Mouse (Mus musculus) forebrain, embryonic 15.5 days (tissue): ENCODE results near the gene Hist2h2aa2. TPM values are rescaled to one million over a fixed set of nuclear protein-coding genes. Genes with fewer than 3 reads are reported as not detected.
"Not testable (repeated sequence)": the region's sequence is repeated elsewhere in the genome, so short reads cannot be mapped to it uniquely, and the experiment has no call there.

ENCODE experiments used
- ATAC-seq: fragments of 200-750 bp; cut with Nextera tagmentation; replicated peaks from 2 replicates; pipeline ENCODE4 v1.8.0; 2017; ENCODE audit warnings: mild to moderate bottlenecking, moderate TSS enrichment, moderate library complexity
- H3K27ac ChIP-seq: fragments of 300-500 bp; sonication (generic); replicated peaks from 2 replicates; pipeline ENCODE4 v1.5.1; 2015; ENCODE audit warnings: mild to moderate bottlenecking, inconsistent platforms
- H3K27me3 ChIP-seq: fragments of 300-500 bp; sonication (generic); 2 replicates; pipeline ENCODE4 v1.6.1; 2015; ENCODE audit warnings: inconsistent platforms
- H3K36me3 ChIP-seq: fragments of 300-500 bp; sonication (generic); 2 replicates; pipeline ENCODE4 v1.6.1; 2015; ENCODE audit warnings: mild to moderate bottlenecking, inconsistent platforms
- H3K4me1 ChIP-seq: fragments of 300-500 bp; sonication (generic); 2 replicates; pipeline ENCODE4 v1.6.1; 2015; ENCODE audit warnings: inconsistent platforms
- H3K4me2 ChIP-seq: fragments of 300-500 bp; sonication (generic); replicated peaks from 2 replicates; pipeline ENCODE4 v1.6.1; 2015; ENCODE audit warnings: mild to moderate bottlenecking, inconsistent platforms
- H3K4me3 ChIP-seq: fragments of 300-500 bp; sonication (generic); 2 replicates; pipeline ENCODE4 v1.5.1; 2015; ENCODE audit warnings: mild to moderate bottlenecking, inconsistent platforms
- H3K9ac ChIP-seq: fragments of 300-500 bp; sonication (generic); replicated peaks from 2 replicates; pipeline ENCODE4 v1.6.1; 2015; ENCODE audit warnings: mild to moderate bottlenecking, inconsistent platforms
- H3K9me3 ChIP-seq: fragments of 300-500 bp; sonication (generic); 2 replicates; pipeline ENCODE4 v1.6.1; 2016; ENCODE audit warnings: inconsistent platforms
- WGBS: fragments of 180-500 bp; shearing (Covaris S2); methylation state at CpG from one replicate; pipeline ENCODE4 v1.1.7; 2015; ENCODE audit warnings: mixed read lengths; 5-methylcytosine and 5-hydroxymethylcytosine counted together
- polyA plus RNA-seq: library from polyadenylated mRNA; unstranded; fragments of >200 nt; fragmentation: Nextera tagmentation; extraction: Ambion mirVana; gene quantifications from 2 replicates; pipeline ENCODE4 v1.2.1, GENCODE M21; 2015

The Hist2h2aa2 gene
- polyA plus RNA-seq, 1 experiment from 2014 or later = 51.6 TPM

DNA sequence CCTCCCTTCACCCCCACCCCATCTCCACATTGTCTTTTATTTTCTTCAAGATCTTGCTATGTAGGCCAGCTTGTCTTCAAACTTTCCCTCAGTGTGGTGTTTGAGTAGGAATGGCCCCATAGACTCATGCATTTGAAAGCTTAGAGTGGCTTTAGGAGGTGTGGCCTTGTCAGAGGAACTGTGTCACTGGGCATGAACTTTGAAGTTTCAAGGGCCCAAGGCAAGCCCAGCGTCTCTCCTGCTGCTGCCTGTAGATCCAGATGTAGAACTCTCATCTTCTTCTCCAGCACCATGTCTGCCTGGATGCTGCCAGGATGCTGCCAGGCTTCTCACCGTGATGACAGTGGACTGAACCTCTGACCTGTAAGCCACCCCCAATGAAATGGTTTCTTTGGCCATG, 11.2 kb downstream of the Hist2h2aa2 start:
- H3K27me3 ChIP-seq = no peaks in the 10 kb centered on the region
- no peak overlapping the region for H3K4me3 ChIP-seq
- WGBS = 72% methylated on average over 2 of the region's 2 CpGs
- no peaks in the 10 kb centered on the region for H3K9me3 ChIP-seq
- peaks cover 13% of the 10 kb centered on the region for H3K4me1 ChIP-seq
- H3K27ac ChIP-seq = no peak overlapping the region
- no peaks in the 10 kb centered on the region for H3K36me3 ChIP-seq
- H3K9ac ChIP-seq = no peak overlapping the region
- H3K4me2 ChIP-seq = no peak overlapping the region
- ATAC-seq = no peak

DNA sequence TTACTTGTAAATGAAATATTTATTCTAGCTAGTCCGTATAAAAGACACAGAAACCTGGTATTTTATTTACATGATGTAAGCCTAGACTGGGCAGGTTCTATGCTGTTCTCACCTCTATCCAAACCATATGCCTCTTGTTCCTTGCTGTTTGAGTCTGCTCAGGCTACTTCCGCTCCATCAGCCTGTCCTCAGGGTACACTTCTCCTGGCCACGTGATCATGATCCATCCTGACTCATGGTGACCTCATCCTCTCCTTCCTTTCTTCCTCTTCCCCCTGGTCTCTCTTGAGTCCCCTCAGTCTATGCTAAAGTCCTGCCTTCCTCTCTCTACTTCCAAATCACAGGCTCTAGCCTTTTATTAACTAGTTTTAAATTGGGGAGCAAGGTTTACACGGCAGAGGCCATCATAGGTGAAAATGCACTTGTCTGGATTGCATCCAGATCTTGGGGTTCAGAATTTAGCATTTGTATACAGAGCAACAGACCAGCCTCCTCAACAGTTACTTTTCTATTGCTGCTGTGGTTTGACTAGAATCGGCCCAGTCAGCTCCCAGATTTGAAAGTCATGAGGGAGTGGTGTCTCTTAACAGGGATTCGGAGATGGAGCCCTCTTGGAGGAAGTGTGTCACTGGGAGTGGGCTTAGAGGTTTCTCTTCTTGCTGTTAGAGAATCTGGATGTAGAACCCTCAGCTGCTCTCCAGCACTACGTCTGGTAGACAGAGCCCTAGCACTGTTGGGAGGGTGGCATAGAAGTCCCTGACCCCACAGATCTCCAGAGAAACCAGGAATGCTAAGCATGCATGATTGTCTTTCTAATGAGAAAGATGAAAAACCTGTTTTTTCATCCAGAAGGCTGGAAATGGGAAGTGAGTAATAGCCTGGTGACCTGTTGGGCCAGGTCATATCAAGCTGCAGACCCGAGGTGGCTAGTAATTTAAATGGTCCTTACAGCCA, 13.1 kb downstream of the Hist2h2aa2 start:
- 71% methylated on average over 8 of the region's 8 CpGs for WGBS
- Histone ChIP-seq H3K4me2 (no peak overlapping the region), H3K36me3 (no peaks in the 10 kb centered on the region), H3K9me3 (no peaks in the 10 kb centered on the region), H3K9ac (no peak overlapping the region), H3K4me3 (no peak overlapping the region), H3K27me3 (no peaks in the 10 kb centered on the region), H3K4me1 (peaks cover 30% of the 10 kb centered on the region), H3K27ac (no peak overlapping the region)
- no peak for ATAC-seq

DNA sequence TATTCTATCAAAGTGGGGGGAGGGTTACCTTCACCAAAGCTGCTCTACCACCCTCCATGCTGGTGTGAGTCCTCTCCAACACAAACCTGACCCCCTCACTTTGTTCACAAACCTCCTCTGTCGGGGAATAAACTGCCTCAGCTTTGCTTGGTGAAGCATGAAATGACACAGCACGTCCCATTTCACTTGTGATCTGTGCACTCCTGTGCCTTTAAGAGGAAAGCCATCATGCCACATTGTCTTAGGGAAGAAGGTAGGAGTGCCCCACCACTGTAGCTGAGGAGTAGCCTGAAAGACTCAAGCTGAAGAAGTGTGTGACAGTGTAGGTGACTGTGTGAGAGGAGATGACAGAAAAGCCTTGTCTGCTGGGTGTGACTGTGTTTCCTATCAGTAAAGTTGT, 14.7 kb downstream of the Hist2h2aa2 start:
- Histone ChIP-seq H3K9me3 (no peaks in the 10 kb centered on the region), H3K4me1 (peaks cover 41% of the 10 kb centered on the region), H3K4me2 (no peak overlapping the region), H3K9ac (no peak overlapping the region), H3K27me3 (no peaks in the 10 kb centered on the region), H3K36me3 (no peaks in the 10 kb centered on the region), H3K4me3 (no peak overlapping the region), H3K27ac (no peak overlapping the region)
- no peak for ATAC-seq
- WGBS = 15% methylated on average over 2 of the region's 2 CpGs

DNA sequence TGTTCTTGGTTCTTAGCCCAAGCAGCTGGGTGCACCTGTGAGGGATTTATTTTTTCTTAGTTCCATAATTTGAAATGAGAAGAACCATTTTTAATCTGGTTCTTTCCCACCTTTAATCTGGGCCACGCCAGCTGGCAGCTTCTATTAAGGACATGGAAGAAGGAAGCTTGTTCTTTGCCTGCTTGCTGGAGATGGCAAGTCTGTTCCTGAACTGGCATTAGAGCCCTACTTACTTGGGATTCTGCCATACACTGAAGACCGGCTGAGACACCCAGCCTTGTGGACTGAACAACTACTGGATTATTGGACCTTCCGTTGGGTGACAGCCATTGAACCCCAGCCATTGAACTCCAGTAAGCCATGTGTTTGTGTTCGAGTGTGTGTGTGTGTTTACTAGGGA, 17.3 kb downstream of the Hist2h2aa2 start:
- 77% methylated on average over 4 of the region's 4 CpGs for WGBS
- no peak overlapping the region for H3K9ac ChIP-seq
- H3K36me3 ChIP-seq = no peaks in the 10 kb centered on the region
- no peaks in the 10 kb centered on the region for H3K27me3 ChIP-seq
- no peaks in the 10 kb centered on the region for H3K9me3 ChIP-seq
- H3K4me1 ChIP-seq = peaks cover 50% of the 10 kb centered on the region
- H3K4me3 ChIP-seq = no peak overlapping the region
- H3K27ac ChIP-seq = no peak overlapping the region
- H3K4me2 ChIP-seq = peak overlapping the region; percentile 89; the same call in 1 of the 2 replicates
- ATAC-seq = no peak

DNA sequence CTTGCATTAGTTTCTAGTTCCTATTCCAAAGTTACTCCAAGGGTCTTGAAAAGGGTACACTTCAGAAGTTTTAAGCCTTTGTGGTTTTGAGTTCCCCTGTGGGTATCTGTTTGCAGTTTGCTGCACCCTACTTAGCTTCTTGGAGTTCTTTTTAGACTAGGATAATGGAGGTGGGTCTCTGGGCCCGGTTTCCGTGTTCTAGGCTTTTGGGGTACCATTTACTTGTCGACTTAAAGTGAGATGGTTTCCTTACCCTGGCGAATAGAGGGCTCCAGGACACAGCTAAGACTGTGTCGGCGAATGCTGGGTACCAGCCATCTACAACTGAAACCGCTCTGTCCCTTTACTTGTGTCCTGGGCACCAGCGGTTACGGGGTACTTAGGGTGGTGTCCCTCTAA, 18.4 kb downstream of the Hist2h2aa2 start:
- H3K9me3 ChIP-seq = no peaks in the 10 kb centered on the region
- H3K4me2 ChIP-seq = peak overlapping the region; percentile 89
- no peaks in the 10 kb centered on the region for H3K27me3 ChIP-seq
- H3K36me3 ChIP-seq = no peaks in the 10 kb centered on the region
- H3K4me3 ChIP-seq = peak overlapping the region; percentile 48
- H3K4me1 ChIP-seq = peaks cover 50% of the 10 kb centered on the region
- peak overlapping the region; percentile 67 for H3K9ac ChIP-seq
- H3K27ac ChIP-seq = peak overlapping the region; percentile 98
- no peak for ATAC-seq
- WGBS = 5% methylated on average over 9 of the region's 9 CpGs

DNA sequence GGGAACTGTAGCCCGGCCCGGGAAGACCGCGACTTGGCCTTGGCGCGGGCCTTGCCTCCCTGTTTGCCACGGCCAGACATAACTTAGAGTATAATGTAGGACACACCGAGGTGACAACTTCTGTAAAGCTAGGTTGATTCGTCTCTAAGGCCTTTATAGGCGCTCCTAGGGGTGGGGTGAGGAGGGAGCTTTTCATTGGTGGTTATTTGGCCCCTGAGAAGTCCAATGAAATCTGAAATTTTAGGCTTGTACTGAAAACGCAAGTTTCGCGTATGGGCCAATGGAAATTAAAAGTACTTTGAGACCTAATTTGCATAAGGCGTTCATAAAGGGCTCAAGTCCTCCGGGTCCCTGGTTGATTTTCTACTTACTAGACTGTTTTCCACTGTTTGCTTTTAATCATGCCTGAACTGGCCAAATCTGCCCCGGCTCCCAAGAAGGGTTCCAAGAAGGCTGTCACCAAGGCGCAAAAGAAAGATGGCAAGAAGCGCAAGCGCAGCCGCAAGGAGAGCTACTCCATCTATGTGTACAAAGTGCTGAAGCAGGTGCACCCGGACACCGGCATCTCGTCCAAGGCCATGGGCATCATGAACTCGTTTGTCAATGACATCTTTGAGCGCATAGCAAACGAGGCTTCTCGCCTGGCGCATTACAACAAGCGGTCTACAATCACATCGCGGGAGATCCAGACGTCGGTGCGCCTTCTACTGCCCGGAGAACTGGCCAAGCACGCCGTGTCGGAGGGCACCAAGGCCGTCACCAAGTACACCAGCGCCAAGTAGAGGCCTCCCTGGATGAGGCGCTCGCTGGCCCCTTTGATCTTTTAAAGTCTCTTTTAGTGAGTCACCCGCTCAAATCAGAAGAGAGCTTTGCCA, 19.1 kb downstream of the Hist2h2aa2 start, which contains the start of the genes Hist2h2ac and Hist2h2be:
Hist2h2ac (minus strand) TSS at position 116 of the 875 bp plus-strand sequence.
Hist2h2be (plus strand) TSS at position 355 of the 875 bp plus-strand sequence.
- H3K9ac ChIP-seq = peak within 1 kb of the TSS; percentile 67
- peak within 1 kb of the TSS; percentile 89 for H3K4me2 ChIP-seq
- no peaks in the 10 kb centered on the region for H3K9me3 ChIP-seq
- no peaks in the 10 kb centered on the region for H3K36me3 ChIP-seq
- peak within 1 kb of the TSS; percentile 48 for H3K4me3 ChIP-seq
- under 1% methylated on average over 43 of the region's 43 CpGs for WGBS
- H3K4me1 ChIP-seq = peaks cover 50% of the 10 kb centered on the region
- H3K27me3 ChIP-seq = no peaks in the 10 kb centered on the region
- peak within 1 kb of the TSS; percentile 98 for H3K27ac ChIP-seq
- ATAC-seq = peak; percentile 90

DNA sequence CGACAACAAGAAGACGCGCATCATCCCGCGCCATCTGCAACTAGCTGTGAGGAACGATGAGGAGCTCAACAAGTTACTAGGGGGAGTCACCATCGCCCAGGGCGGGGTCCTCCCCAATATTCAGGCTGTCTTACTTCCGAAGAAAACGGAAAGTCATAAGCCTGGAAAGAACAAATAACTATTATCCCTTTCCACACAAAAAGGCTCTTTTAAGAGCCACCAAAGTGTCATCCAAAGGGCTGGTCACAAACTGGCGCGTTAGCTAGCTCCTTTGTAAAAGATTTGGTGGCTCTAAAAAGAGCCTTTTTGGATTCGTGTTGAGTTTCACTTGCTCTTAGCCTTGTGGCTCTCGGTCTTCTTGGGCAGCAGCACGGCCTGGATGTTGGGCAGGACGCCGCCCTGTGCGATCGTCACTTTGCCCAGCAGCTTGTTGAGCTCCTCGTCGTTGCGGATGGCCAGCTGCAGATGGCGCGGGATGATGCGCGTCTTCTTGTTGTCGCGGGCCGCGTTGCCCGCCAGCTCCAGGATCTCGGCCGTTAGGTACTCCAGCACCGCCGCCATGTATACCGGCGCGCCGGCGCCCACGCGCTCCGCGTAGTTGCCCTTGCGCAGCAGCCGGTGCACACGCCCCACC, 19.8 kb downstream of the Hist2h2aa2 start:
- H3K9ac ChIP-seq = peak overlapping the region; percentile 67
- not testable (repeated sequence) for H3K9me3 ChIP-seq, ATAC-seq, H3K27me3 ChIP-seq, H3K36me3 ChIP-seq
- H3K4me3 ChIP-seq = peak overlapping the region; percentile 48
- H3K4me2 ChIP-seq = peak overlapping the region; percentile 89
- WGBS = under 1% methylated on average over 37 of the region's 47 CpGs
- peak overlapping the region; percentile 98 for H3K27ac ChIP-seq
- peaks cover 43% of the 10 kb centered on the region for H3K4me1 ChIP-seq

DNA sequence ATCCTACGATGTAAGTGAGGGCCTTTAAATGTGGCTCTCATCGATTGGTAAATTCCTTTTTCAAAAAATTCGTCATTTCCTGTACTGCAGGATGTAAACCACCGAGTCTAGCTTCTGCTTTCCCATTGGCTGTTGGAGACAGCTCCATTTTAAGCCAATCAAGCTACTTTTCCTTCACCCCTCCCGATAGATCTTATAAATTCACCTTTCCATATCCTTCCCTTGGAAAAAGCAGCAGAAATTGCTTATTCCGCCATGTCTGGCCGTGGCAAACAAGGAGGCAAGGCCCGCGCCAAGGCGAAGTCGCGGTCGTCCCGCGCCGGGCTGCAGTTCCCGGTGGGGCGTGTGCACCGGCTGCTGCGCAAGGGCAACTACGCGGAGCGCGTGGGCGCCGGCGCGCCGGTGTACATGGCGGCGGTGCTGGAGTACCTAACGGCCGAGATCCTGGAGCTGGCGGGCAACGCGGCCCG, 20.4 kb downstream of the Hist2h2aa2 start, which contains the start of the genes Bola1 and Hist2h2ab:
Bola1 (minus strand) TSS at position 49 of the 470 bp plus-strand sequence.
Hist2h2ab (plus strand) TSS at position 205 of the 470 bp plus-strand sequence.
- peak within 1 kb of the TSS; percentile 98 for H3K27ac ChIP-seq
- under 1% methylated on average over 37 of the region's 37 CpGs for WGBS
- ATAC-seq = peak; percentile 89

DNA sequence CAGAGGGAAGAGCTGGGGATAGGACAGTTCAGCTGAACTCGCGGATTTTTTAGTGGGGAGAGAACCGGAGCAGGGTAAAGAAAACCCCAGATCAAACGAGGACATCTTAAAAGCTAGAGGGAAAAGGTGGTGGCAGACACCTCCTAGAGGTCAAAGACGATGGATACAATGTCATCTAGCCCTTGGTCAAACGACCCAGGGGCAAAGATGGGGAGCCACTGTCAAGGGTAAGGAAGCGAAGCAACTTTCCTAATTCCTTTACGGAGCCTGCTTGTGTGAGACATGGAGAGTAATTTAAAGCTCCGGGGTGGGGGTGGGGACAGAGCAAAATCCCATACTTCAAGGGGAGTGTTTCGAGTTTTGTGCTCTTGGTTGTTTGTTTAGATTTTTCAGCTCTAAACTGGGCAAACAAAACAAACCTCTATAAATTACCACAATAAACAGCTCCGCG, 20.9 kb downstream of the Hist2h2aa2 start:
- Histone ChIP-seq H3K9ac (peak overlapping the region; percentile 62), H3K27me3 (no peaks in the 10 kb centered on the region), H3K4me3 (peak overlapping the region; percentile 48), H3K9me3 (no peaks in the 10 kb centered on the region), H3K4me2 (peak overlapping the region; percentile 89), H3K36me3 (no peaks in the 10 kb centered on the region), H3K4me1 (peaks cover 41% of the 10 kb centered on the region), H3K27ac (peak overlapping the region; percentile 98)
- ATAC-seq = peak; percentile 30
- WGBS = 0% methylated on average over 12 of the region's 12 CpGs

More for the DNA sequence above, 20.4 kb downstream of the Hist2h2aa2 start, which contains the start of the genes Bola1 and Hist2h2ab:
- Histone ChIP-seq H3K36me3 (no peaks in the 10 kb centered on the region), H3K4me1 (peaks cover 43% of the 10 kb centered on the region), H3K4me2 (peak within 1 kb of the TSS; percentile 89), H3K9ac (peak within 1 kb of the TSS; percentile 67), H3K4me3 (peak within 1 kb of the TSS; percentile 48), H3K9me3 (no peaks in the 10 kb centered on the region), H3K27me3 (no peaks in the 10 kb centered on the region)

DNA sequence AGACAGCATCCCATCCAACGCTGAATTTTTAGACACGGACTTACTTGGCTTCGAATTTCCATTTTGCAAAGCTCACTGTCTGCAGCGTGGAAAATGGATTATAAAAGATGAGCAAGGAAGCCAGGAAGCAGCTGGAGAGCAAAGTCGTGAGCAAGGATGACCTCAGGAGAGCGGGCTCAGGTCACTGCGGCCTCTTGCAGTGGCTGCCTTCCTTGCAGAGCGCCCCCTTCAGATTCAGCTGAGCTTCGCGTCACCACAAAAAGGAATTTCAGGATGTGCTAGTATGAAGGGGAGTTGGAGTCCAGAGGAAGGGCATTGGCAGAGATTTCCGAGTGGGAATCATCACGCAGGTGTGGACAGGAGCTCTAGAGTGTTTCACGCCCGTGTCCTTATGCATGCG, 30.8 kb downstream of the Hist2h2aa2 start:
- Histone ChIP-seq H3K9ac (no peak overlapping the region), H3K36me3 (no peaks in the 10 kb centered on the region), H3K4me3 (no peak overlapping the region), H3K4me2 (no peak overlapping the region), H3K4me1 (no peaks in the 10 kb centered on the region), H3K27me3 (0 out of 2 replicates have a peak, but pooled peaks cover 2% of the 10 kb centered on the region), H3K9me3 (no peaks in the 10 kb centered on the region), H3K27ac (no peak overlapping the region)
- WGBS = 28% methylated on average over 15 of the region's 15 CpGs
- ATAC-seq = no peak

DNA sequence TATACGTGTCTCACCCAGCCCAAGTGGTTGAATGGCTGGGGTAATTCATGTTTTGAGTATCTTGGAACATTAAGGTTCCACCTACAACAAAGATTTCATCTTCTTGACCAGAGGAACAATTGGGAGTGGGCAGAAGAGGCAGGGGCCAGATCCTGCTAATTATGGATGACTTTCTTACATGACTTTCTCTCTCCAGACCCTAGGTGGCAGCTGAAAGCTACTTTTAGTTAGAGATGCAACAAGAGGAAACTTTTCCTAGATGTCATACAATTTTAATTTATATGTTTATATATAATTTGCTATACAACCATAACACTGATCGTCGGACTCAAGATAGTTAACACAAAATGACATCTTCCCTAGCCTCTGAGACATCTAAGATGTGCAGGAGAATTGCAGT, 32.3 kb downstream of the Hist2h2aa2 start:
- no peak overlapping the region for H3K4me3 ChIP-seq
- H3K27me3 ChIP-seq = 0 out of 2 replicates have a peak, but pooled peaks cover 2% of the 10 kb centered on the region
- H3K9ac ChIP-seq = no peak overlapping the region
- no peaks in the 10 kb centered on the region for H3K9me3 ChIP-seq
- 85% methylated on average over 3 of the region's 3 CpGs for WGBS
- H3K36me3 ChIP-seq = no peaks in the 10 kb centered on the region
- ATAC-seq = no peak
- no peaks in the 10 kb centered on the region for H3K4me1 ChIP-seq
- H3K27ac ChIP-seq = no peak overlapping the region
- no peak overlapping the region for H3K4me2 ChIP-seq
